Mouse (Mus musculus) kidney, postnatal 10 days (tissue): ENCODE results near the gene Casq1.

Experiments used
- DNase-seq: peaks from one replicate; pipeline ENCODE4 v3.0.0; 2021; ENCODE audit warnings: mixed read lengths

Casq1 gene

DNA sequence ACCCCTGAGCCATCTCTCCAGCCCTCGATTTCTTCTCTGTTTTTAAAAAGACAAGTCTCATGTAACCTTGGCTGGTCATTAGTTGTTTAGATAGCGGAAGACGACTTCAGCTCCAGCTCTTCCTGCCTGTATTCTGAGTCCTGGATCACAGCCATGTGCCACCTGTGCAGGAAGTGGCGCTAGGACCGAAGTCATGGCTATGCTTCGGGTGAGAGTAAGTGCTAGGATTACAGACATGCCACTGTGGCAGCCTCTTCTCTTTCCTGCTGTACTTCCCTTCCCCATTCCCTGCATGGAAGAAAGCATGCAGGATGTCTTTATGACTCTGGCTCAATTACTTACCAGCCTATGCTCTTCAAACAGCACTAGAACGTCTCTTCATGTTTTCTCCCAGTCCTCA is 40.6 kb downstream of the Casq1 start:
- peak; percentile 55 for DNase-seq

DNA sequence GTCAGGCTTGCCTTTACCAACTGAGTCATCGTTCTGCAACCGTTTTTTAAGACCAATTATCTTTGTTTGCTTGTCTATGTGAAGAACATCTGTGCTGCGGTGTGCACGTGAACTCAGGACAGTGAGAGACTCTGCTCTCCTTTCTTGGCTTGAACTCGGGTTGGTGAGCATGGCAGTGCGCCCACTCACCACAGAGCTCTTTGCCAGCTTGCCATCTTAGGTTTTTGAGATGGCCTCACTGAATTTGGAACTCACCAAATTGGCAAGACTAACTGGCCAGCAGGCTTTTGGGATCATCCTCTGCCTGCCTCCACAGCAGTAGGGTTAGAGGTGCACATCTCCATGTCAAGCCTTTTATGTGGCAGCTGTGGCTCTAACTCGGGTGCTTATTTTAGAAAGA is 41.9 kb downstream of the Casq1 start:
- DNase-seq = no peak

DNA sequence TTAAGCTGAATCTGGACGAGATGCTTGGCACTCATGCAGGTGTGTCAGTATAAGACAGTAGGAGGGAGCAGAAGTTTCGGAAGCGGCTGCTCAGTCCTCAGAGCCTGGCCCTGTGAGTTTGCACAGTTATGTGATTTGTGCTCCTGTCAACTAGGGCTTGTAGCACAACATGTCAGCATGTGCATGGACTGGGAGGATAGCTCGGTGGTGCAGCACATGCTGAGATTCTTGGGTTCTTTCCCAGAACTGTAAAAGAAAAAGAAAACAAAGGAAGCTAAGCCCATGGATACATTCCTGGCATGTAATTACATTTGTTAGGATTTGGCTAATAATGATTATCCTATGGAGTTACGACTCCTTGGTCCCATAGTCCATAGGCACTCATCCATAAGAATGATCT is 46.5 kb downstream of the Casq1 start:
- DNase-seq = no peak

DNA sequence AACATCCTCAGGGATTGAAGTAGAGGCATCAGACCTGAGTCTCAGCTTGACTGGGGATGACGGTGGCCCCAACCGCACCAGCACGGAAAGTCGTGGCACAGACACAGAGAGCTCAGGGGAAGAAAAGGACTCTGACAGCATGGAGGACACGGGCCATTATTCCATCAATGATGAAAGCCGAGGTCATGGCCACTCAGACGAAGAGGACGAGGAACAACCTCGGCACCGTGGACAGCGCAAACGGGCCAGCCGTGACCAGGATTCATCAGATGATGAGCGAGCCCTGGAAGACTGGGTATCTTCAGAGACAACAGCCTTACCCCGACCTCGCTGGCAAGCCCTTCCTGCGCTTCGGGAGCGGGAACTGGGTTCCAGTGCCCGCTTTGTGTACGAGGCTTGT is 47.3 kb downstream of the Casq1 start:
- no peak for DNase-seq

DNA sequence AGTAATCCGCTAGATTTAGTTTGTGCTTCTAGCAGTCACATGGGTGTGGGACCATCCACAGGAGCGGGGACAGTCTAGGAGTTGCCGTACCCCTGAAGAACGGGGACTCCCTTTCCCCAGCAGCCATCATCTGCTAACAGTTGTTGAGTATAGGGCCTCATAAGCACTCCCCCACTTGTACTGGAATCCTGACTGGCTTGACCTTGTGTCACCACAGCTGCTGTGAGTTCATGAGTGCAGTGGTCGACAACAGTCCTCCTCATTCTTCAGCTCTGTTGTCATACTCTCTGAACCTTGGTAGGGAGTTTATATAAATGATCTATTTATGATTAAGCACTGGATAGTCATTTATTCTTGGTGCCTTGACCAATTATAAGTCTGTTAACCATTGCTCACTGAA is 49.9 kb downstream of the Casq1 start:
- DNase-seq = no peak

DNA sequence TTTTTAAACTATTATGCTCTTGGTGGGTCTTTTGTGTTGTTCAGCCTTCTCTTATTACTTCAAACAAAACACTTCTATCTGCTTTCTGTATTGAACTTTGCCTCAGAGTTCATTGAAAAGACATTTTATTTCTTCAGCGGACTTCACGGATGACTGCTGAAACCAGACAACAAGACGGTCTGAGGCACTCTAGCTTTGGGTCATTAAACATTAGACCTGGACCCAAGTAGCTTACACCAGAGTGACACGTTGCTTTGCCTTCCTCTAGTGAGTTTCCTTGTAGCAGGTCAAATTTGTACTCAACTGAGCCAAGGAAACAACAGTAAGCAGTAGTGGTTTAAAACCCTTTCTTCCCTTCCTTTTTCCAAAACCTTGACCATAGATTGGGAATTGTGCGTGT is 51.8 kb downstream of the Casq1 start:
- no peak for DNase-seq

DNA sequence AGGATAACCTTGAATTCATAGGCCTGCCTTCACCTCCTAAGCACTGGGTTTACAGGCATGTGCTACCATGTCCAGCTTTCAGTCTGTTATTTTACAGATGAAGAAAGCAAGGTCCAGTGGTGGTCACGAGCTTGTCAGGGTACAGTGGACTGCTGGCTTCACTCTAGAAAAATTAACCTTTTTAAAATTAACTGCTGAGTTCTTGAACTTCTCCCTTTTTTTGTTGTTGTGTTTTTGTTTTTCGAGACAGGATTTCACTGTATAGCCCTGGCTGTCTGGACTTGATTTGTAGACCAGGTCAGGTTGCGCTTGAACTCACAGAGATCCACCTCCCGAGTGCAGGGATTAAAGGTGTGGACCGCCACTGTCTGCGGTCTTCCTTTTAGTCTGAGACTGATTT is 56.7 kb downstream of the Casq1 start:
- DNase-seq = peak; percentile 44

DNA sequence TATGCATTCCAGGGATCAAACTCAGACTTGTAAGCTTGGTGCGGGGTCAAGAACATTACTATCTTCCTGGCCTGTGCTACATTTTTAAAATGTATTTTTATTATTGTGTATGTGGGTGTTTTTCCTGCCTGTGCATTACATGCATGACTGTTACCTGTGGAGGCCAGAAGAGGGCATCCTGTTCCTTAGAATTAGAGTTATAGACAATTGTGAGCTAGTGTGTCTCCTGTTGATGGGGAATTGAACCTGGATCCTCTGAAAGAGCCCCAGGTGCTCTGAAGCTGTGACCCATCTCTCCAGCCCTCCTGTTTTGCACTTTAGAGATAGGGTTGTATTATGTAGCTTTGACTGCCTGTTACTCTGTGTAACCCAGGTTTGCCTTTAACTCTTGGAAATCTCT is 57.7 kb downstream of the Casq1 start:
- DNase-seq = no peak

DNA sequence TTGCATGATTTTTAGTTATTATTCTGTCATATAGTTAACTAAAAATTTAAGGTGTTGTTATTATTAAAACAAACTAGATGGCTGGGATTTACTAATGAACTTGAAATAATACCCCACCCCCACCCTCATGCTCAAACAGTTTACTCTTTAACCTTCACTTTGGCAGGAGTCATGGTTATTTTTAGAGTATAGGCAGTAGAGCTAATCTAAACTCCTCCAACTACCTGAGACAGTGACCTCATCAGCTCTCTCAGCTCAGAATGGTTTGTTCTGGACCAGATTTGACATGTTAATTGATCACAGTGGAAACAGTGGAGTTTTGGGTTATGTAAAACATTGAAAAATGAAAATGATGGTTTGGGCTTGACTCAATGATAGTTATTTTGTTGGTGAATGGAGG is 59.2 kb downstream of the Casq1 start:
- no peak for DNase-seq

DNA sequence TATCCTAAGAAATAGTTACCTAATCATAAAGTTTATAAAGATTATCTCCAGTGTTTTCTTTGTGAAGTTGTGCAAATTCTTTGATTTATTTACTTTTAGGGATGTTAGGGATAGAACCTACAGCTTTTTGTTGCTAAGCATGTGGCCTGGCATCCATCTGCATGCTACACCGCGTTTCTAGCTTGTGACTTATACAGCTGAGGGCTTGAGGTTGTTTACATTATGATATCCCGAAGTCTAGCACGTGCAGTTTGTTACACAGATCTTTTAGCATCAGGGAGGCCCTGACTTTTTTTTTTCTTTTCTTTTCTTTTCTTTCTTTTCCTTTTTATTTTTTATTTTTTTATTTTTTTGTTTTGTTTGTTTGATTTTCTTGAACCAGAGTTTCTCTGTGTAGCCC is 59.7 kb downstream of the Casq1 start:
- no peak for DNase-seq
